Mouse (Mus musculus) thymus, adult 2 months (tissue): ENCODE data around the gene Atxn10. TPM values are rescaled to one million over a fixed set of nuclear protein-coding genes. Genes with fewer than 3 reads are reported as not detected.

Experiments
- DNase-seq: peaks from one replicate; pipeline ENCODE4 v3.0.0; 2021
- H3K27ac ChIP-seq: fragments of 200-500 bp; 2 replicates; pipeline ENCODE4 v1.5.1; 2012; ENCODE audit warnings: low read length, control low read depth; ENCODE audit not compliant: control insufficient read depth, insufficient read depth
- H3K27me3 ChIP-seq: fragments of 200-500 bp; 2 replicates; pipeline ENCODE4 v1.6.1; 2012; ENCODE audit warnings: mild to moderate bottlenecking, low read length, moderate library complexity, mixed read lengths; ENCODE audit not compliant: control insufficient read depth, insufficient read depth
- H3K36me3 ChIP-seq: fragments of 200-500 bp; 2 replicates; pipeline ENCODE4 v1.6.1; 2012; ENCODE audit warnings: mild to moderate bottlenecking, low read length, moderate library complexity; ENCODE audit not compliant: control insufficient read depth, insufficient read depth
- H3K4me1 ChIP-seq: fragments of 200-500 bp; replicated peaks from 2 replicates; pipeline ENCODE4 v1.6.1; 2012; ENCODE audit warnings: low read length; ENCODE audit not compliant: control insufficient read depth, insufficient read depth
- H3K4me3 ChIP-seq: fragments of 200-500 bp; 2 replicates; pipeline ENCODE4 v1.5.1; 2012; ENCODE audit warnings: mild to moderate bottlenecking, low read length, control low read depth, moderate library complexity; ENCODE audit not compliant: control insufficient read depth, insufficient read depth
- CTCF ChIP-seq: fragments of 200-500 bp; IDR thresholded peaks from 2 replicates; pipeline ENCODE4 v1.5.1; 2012; ENCODE audit warnings: mild to moderate bottlenecking, control low read depth, low read length, moderate library complexity, borderline replicate concordance; ENCODE audit not compliant: control insufficient read depth, poor library complexity, insufficient read depth; ENCODE audit errors: extremely low read depth
- POLR2A ChIP-seq: fragments of 200-500 bp; IDR thresholded peaks from 2 replicates; pipeline ENCODE4 v1.6.1; 2012; ENCODE audit warnings: mild to moderate bottlenecking, low read length, control low read depth, moderate library complexity; ENCODE audit not compliant: control insufficient read depth, poor library complexity, insufficient read depth; ENCODE audit errors: extremely low read depth
- WGBS: fragments of 180-500 bp; shearing (Covaris S2); methylation state at CpG from one replicate; pipeline ENCODE4 v1.1.7; 2018; 5-methylcytosine and 5-hydroxymethylcytosine counted together
- polyA plus RNA-seq: library from polyadenylated mRNA; depleted of rRNA; stranded (reverse); fragments of >200 nt; gene quantifications from 2 replicates; pipeline ENCODE4 v1.2.3, GENCODE M21; 2012

Gene Atxn10
- polyA plus RNA-seq, 1 experiment, result 112 TPM

DNA sequence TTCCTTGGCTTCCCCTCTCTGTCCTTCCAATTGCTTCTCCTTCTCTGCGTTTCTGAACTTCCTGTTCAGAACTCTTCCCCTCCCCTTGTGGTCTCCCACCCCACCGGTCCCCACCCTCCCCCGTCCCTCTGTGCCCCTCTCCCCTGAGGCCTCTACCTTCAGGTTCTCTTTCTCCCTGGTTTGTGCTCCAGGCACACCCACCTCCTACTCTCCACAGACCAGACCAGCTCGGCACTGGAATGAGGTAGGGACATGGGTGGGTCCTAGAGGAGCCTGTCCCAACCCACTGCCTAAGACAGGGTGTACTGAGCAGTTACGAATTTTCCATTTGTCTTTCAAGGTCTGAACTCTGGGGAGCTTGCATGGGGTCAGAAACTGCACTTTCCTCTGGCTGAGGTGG is 143.9 kb downstream of the Atxn10 start:
- TF ChIP-seq CTCF, result no peak
- no peak for TF ChIP-seq POLR2A
- no peak for DNase-seq
- no peaks in the 10 kb centered on the region for H3K36me3 ChIP-seq
- H3K27me3 ChIP-seq, result no peaks in the 10 kb centered on the region
- 24% methylated on average over 5 of the region's 5 CpGs for WGBS
- H3K4me1 ChIP-seq, result peaks cover 15% of the 10 kb centered on the region
- no peak overlapping the region for H3K27ac ChIP-seq
- H3K4me3 ChIP-seq, result no peak overlapping the region

GRCm38 (mm10) chr15:85480630-85481029 is 144.6 kb downstream of the Atxn10 start:
- Histone ChIP-seq H3K36me3 (no peaks in the 10 kb centered on the region), H3K4me1 (peaks cover 15% of the 10 kb centered on the region), H3K27me3 (no peaks in the 10 kb centered on the region), H3K4me3 (no peak overlapping the region), H3K27ac (no peak overlapping the region)
- WGBS, result 70% methylated on average over 3 of the region's 3 CpGs
- DNase-seq, result peak; percentile 21
- TF ChIP-seq POLR2A (no peak), CTCF (no peak)

DNA sequence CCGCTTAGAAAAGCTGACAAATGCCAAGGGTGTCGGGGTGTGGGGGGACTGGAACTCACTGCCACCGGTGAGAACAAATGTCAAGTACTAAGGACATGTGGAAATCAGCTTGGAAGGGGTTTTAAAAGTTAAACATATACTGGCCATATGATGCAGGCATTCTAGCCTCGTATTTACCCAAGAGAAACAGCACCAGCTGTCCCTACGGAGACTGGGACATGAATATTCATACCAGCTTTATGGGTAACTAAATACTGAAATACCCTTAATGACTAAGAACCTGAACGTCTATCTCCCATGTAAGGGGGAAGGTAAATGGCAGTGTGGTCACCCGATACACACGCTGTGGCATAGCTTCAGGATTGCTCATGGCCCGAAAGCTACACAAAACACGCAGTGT is 152.9 kb downstream of the Atxn10 start:
- Histone ChIP-seq H3K27me3 (no peaks in the 10 kb centered on the region), H3K36me3 (no peaks in the 10 kb centered on the region), H3K27ac (no peak overlapping the region), H3K4me3 (no peak overlapping the region), H3K4me1 (no peaks in the 10 kb centered on the region)
- no peak for DNase-seq
- no peak for TF ChIP-seq CTCF
- no peak for TF ChIP-seq POLR2A
- 91% methylated on average over 10 of the region's 10 CpGs for WGBS

DNA sequence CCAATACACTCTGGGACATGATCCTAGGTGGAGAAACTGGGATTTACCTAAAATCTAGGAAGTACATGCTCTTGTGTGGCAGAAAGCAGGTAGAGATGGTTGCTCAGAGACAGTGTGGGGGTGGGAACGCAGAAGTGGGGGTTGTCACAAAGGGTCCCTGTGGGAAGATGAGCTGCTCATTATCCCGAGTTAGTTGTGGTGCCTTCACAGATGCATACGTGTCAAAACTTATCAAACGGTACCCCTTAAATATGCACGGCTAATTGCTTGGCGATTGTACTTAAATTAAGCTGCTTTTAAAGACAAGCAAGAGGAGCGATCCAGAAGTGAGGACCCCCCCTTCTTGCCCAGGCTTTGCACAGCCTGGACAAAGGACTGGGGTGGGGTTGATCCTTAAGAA is 153.7 kb downstream of the Atxn10 start:
- H3K27me3 ChIP-seq, result no peaks in the 10 kb centered on the region
- WGBS, result 87% methylated on average over 7 of the region's 7 CpGs
- no peak overlapping the region for H3K4me3 ChIP-seq

DNA sequence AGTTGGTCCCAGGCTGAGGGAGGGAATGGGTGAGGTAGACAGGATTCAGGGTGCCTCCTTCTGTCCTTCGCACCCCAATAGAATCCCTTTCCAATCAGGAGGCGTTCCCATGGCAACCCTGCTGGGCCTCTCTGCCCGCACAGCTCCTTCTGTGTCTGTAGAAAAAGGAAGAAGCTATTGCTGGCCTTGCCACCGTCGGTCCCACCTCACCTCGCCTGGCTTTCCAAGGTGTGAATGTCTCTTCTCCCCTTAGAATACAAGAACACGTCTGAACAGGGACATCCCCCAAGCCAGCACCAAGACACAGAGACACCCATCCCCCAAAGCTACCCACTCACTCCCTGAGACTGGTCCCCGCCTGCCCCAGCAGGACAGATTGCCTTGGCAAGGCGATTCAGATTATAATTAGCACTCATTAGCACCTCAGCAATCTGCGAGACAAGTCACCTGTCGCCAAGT is 158.1 kb downstream of the Atxn10 start:
- H3K4me3 ChIP-seq, result no peak overlapping the region
- H3K27me3 ChIP-seq, result no peaks in the 10 kb centered on the region
- H3K4me1 ChIP-seq, result no peaks in the 10 kb centered on the region
- DNase-seq, result no peak
- TF ChIP-seq POLR2A (no peak), CTCF (no peak)
- 24% methylated on average over 11 of the region's 11 CpGs for WGBS
- H3K36me3 ChIP-seq, result no peaks in the 10 kb centered on the region
- H3K27ac ChIP-seq, result no peak overlapping the region

More for the DNA sequence above, 153.7 kb downstream of the Atxn10 start:
- no peak for TF ChIP-seq CTCF
- no peak for TF ChIP-seq POLR2A
- no peak for DNase-seq
- Histone ChIP-seq H3K36me3 (no peaks in the 10 kb centered on the region), H3K4me1 (no peaks in the 10 kb centered on the region), H3K27ac (no peak overlapping the region)

DNA sequence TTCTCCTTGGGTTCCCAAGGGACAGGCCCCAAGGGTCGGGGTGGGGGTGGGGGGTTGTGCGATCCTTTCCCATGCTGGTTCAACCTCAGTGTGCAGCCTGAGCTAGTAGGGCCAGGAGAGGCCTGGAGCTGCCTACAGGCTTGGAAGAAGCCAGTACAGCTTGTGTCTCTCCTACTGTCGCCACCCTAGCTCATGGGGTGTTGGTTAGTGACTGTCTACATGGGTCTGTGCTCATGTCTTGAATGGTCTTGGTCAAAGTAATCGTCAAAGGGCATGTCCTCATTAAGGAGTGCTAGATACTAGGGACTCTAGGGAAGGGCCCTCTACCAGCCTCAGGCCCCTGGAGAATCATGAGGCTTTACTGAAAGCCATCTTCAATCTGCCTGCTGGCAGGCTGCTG is 161.5 kb downstream of the Atxn10 start:
- Histone ChIP-seq H3K4me3 (no peak overlapping the region), H3K27me3 (no peaks in the 10 kb centered on the region), H3K4me1 (no peaks in the 10 kb centered on the region), H3K27ac (no peak overlapping the region), H3K36me3 (no peaks in the 10 kb centered on the region)
- WGBS, result 88% methylated on average over 4 of the region's 4 CpGs
- DNase-seq, result no peak
- TF ChIP-seq POLR2A (no peak), CTCF (no peak)

DNA sequence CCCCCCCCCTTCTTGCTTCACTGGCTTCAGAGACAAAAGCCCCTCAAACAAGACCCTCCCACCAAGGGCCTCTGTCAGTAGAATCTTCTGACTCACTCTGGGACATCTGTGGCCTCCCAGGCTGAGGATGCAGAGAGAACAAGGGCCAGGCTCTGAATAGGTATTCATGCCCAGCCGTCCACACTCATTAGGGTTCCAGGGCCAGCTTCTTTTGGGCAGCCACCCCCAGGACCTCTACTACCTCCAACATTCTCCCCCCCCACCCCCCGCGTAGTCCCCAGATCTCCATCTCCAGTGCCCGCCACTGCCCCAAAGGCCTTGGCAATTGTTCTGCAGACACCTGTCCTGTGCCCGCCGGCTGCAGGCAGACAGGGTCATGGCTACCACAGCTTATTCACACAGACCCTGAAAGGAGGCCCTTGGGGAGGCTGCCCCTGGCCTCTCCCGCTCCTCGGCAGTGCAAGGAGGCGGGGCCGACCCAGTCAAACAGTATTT is 162.0 kb downstream of the Atxn10 start:
- 81% methylated on average over 10 of the region's 10 CpGs for WGBS
- no peak for DNase-seq
- no peaks in the 10 kb centered on the region for H3K36me3 ChIP-seq
- no peaks in the 10 kb centered on the region for H3K27me3 ChIP-seq
- no peaks in the 10 kb centered on the region for H3K4me1 ChIP-seq
- no peak overlapping the region for H3K4me3 ChIP-seq
- no peak overlapping the region for H3K27ac ChIP-seq
- TF ChIP-seq POLR2A, result no peak
- TF ChIP-seq CTCF, result no peak
